Mouse (Mus musculus): ENCODE data around the gene Slc29a4. TPM values are rescaled to one million over a fixed set of nuclear protein-coding genes. Genes with fewer than 3 reads are reported as not detected.
A peak's percentile ranks its signal among the peaks of the same experiment; 100 is the strongest.

Slc29a4 gene
- polyA plus RNA-seq, 1 experiment from 2014 or later: 50.9 TPM

DNA sequence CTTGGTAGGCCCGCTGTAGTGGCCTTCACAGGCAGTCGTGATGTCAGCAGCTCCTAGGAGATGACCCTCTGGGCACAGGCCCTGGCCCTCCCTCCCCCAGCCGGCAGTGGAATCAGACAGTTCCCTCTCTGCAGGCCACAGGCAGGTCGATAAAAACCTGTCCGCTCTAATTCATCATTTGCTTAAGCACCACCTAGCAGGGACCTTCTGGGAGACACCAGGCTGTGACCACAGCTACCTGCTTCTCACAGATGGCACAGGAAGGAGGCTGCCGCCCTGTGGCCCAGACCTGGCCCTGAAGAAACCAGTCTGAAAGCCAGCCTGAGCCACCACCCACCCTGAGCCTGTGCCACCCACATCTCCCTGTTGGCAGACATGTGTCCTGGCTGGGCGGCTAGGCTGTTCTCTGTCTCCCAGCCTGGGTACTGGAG is 14.2 kb upstream of the Slc29a4 start:
- Histone ChIP-seq H3K9ac (no peak overlapping the region), H3K4me3 (no peak overlapping the region), H3K36me3 (ENCODE audit: poor library complexity, severe bottlenecking) (no peaks in the 10 kb centered on the region), H3K27ac (no peak overlapping the region), H3K9me3 (replicated peaks) (no peaks in the 10 kb centered on the region; the same call in 1 of the 2 replicates), H3K4me2 (no peak overlapping the region), H3K27me3 (no peaks in the 10 kb centered on the region), H3K4me1 (no peaks in the 10 kb centered on the region)
- WGBS: 73% methylated on average over 7 of the region's 7 CpGs
- ATAC-seq: no peak

DNA sequence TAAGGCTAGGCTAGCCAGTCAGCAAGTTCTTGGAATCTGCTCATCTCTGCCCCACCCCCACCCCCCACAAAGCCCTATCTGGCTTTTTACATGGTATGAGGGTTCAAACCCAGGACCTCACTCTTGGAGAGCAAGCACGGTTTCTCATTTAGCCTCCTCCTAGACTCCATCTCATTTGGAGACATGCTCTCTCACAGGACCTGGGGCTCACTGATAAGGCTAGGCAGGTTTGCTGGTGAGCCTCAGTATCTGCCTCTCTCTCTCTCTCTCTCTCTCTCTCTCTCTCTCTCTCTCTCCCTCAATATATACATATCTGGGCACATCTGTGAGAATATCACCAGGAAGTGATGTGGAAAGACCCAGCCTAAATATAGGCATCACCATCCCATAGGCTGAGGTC is 13.2 kb upstream of the Slc29a4 start:
- no peak for ATAC-seq
- WGBS: 81% methylated on average over 1 of the region's 1 CpGs

GRCm38 (mm10) chr5:142681911-142682310 is 10.4 kb upstream of the Slc29a4 start:
- H3K4me1 ChIP-seq: no peaks in the 10 kb centered on the region
- no peak overlapping the region for H3K4me3 ChIP-seq
- ATAC-seq: no peak
- H3K27ac ChIP-seq: no peak overlapping the region
- H3K9me3 ChIP-seq (replicated peaks): no peaks in the 10 kb centered on the region; the same call in 1 of the 2 replicates
- 89% methylated on average over 3 of the region's 3 CpGs for WGBS
- no peaks in the 10 kb centered on the region for H3K27me3 ChIP-seq
- no peak overlapping the region for H3K4me2 ChIP-seq
- H3K9ac ChIP-seq: no peak overlapping the region
- no peaks in the 10 kb centered on the region for H3K36me3 ChIP-seq (ENCODE audit: poor library complexity, severe bottlenecking)

More for the DNA sequence above, 13.2 kb upstream of the Slc29a4 start:
- Histone ChIP-seq H3K27ac (no peak overlapping the region), H3K4me3 (no peak overlapping the region), H3K4me1 (no peaks in the 10 kb centered on the region), H3K9me3 (replicated peaks) (no peaks in the 10 kb centered on the region; the same call in 1 of the 2 replicates), H3K36me3 (ENCODE audit: poor library complexity, severe bottlenecking) (no peaks in the 10 kb centered on the region), H3K4me2 (no peak overlapping the region), H3K9ac (no peak overlapping the region), H3K27me3 (no peaks in the 10 kb centered on the region)

GRCm38 (mm10) chr5:142682529-142682928 is 9.8 kb upstream of the Slc29a4 start:
- no peak for ATAC-seq
- Histone ChIP-seq H3K9ac (no peak overlapping the region), H3K9me3 (replicated peaks) (no peaks in the 10 kb centered on the region; the same call in 1 of the 2 replicates), H3K4me1 (no peaks in the 10 kb centered on the region), H3K27me3 (no peaks in the 10 kb centered on the region), H3K4me3 (no peak overlapping the region), H3K36me3 (ENCODE audit: poor library complexity, severe bottlenecking) (no peaks in the 10 kb centered on the region), H3K27ac (no peak overlapping the region), H3K4me2 (no peak overlapping the region)
- WGBS: 93% methylated on average over 5 of the region's 5 CpGs

- no peak overlapping the region for H3K27ac ChIP-seq
- H3K4me2 ChIP-seq: no peak overlapping the region
- H3K4me3 ChIP-seq: no peak overlapping the region
- ATAC-seq: no peak
- H3K9me3 ChIP-seq (replicated peaks): no peaks in the 10 kb centered on the region
- H3K9ac ChIP-seq: no peak overlapping the region
- H3K36me3 ChIP-seq (ENCODE audit: poor library complexity, severe bottlenecking): no peaks in the 10 kb centered on the region
- peaks cover 14% of the 10 kb centered on the region for H3K4me1 ChIP-seq
- H3K27me3 ChIP-seq: no peaks in the 10 kb centered on the region
- WGBS: 27% methylated on average over 6 of the region's 6 CpGs
These were observed 3.4 kb upstream of the Slc29a4 start for GRCm38 (mm10) chr5:142688866-142689265.

DNA sequence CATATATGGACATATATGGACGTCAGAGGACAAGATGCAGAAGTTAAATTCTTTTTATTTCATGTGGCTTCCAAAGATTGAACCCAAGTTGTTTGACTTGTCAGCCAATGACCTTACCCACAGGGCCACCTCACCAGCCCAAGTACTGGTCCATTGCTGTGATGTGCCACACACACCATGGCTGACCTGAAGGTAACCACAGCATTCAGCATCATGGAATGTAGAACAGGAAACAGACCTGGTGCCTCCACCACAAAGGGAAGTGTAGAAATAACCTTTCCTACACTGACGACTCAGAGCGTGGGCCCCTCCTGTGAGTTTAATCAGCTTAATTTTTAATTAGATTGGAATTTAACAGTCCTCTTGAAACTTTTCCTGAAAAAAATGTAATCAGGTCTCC is 2.0 kb upstream of the Slc29a4 start:
- 81% methylated on average over 3 of the region's 3 CpGs for WGBS

GRCm38 (mm10) chr5:142692971-142693737 is 842 bp downstream of the Slc29a4 start:
- no peaks in the 10 kb centered on the region for H3K27me3 ChIP-seq
- WGBS: 59% methylated on average over 12 of the region's 12 CpGs

More for the DNA sequence above, 2.0 kb upstream of the Slc29a4 start:
- peaks cover 22% of the 10 kb centered on the region for H3K4me1 ChIP-seq
- H3K4me3 ChIP-seq: no peak overlapping the region
- H3K36me3 ChIP-seq (ENCODE audit: poor library complexity, severe bottlenecking): no peaks in the 10 kb centered on the region
- no peak overlapping the region for H3K4me2 ChIP-seq
- ATAC-seq: no peak
- no peak overlapping the region for H3K9ac ChIP-seq
- H3K9me3 ChIP-seq (replicated peaks): no peaks in the 10 kb centered on the region
- no peaks in the 10 kb centered on the region for H3K27me3 ChIP-seq
- no peak overlapping the region for H3K27ac ChIP-seq

GRCm38 (mm10) chr5:142693738-142694430 is 1.6 kb downstream of the Slc29a4 start:
- H3K27ac ChIP-seq: peak overlapping the region; percentile 35; the same call in 1 of the 2 replicates
- H3K9me3 ChIP-seq (replicated peaks): no peaks in the 10 kb centered on the region
- H3K9ac ChIP-seq: 0 out of 2 replicates have a peak overlapping the region, but pooled peaks have one; percentile 30
- no peak overlapping the region for H3K4me3 ChIP-seq
- 39% methylated on average over 8 of the region's 8 CpGs for WGBS
- H3K4me1 ChIP-seq: peaks cover 22% of the 10 kb centered on the region
- no peak for ATAC-seq
- peaks cover 3% of the 10 kb centered on the region; the same call in 1 of the 2 replicates for H3K27me3 ChIP-seq
- no peaks in the 10 kb centered on the region for H3K36me3 ChIP-seq (ENCODE audit: poor library complexity, severe bottlenecking)
- H3K4me2 ChIP-seq: peak overlapping the region; percentile 7; the same call in 1 of the 2 replicates

More at GRCm38 (mm10) chr5:142692971-142693737, 842 bp downstream of the Slc29a4 start:
- Histone ChIP-seq H3K36me3 (ENCODE audit: poor library complexity, severe bottlenecking) (no peaks in the 10 kb centered on the region), H3K27ac (peak overlapping the region; percentile 44; the same call in 1 of the 2 replicates), H3K9ac (peak overlapping the region; percentile 30; the same call in 1 of the 2 replicates), H3K4me1 (peaks cover 22% of the 10 kb centered on the region), H3K4me3 (no peak overlapping the region), H3K9me3 (replicated peaks) (no peaks in the 10 kb centered on the region), H3K4me2 (peak overlapping the region; percentile 7)
- no peak for ATAC-seq

- Histone ChIP-seq H3K36me3 (ENCODE audit: poor library complexity, severe bottlenecking) (no peaks in the 10 kb centered on the region), H3K4me1 (peaks cover 22% of the 10 kb centered on the region), H3K27me3 (peaks cover 4% of the 10 kb centered on the region), H3K9ac (no peak overlapping the region), H3K4me3 (no peak overlapping the region), H3K9me3 (replicated peaks) (no peaks in the 10 kb centered on the region), H3K27ac (no peak overlapping the region; the same call in 1 of the 2 replicates), H3K4me2 (no peak overlapping the region)
- ATAC-seq: no peak
- WGBS: 13% methylated on average over 12 of the region's 12 CpGs
These were observed 2.5 kb downstream of the Slc29a4 start for GRCm38 (mm10) chr5:142694627-142695340.

DNA sequence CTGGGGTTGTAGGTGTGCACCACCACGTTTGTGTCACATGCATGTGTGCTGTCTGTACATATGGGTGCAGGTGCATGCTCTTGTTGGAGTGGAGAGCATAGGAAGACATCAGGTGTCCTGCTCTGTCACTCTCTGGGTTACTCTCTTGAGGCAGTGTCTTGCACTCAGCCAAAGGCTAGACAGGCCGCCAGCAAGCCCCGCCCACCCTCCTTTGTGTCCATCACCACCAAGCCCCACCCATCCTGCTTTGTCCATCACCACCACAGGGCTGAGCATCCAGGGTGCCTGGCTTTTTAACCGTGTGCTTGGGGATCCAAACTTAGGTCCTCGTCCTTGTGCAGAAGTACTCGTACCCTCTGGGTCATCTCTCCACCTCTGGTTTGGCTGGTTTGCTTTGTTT is 3.9 kb downstream of the Slc29a4 start:
- no peaks in the 10 kb centered on the region for H3K9me3 ChIP-seq (replicated peaks)
- no peak overlapping the region for H3K4me3 ChIP-seq
- no peaks in the 10 kb centered on the region for H3K36me3 ChIP-seq (ENCODE audit: poor library complexity, severe bottlenecking)
- 20% methylated on average over 6 of the region's 6 CpGs for WGBS
- no peak for ATAC-seq
- H3K4me1 ChIP-seq: peaks cover 22% of the 10 kb centered on the region
- H3K4me2 ChIP-seq: no peak overlapping the region
- no peak overlapping the region for H3K9ac ChIP-seq
- H3K27me3 ChIP-seq: peaks cover 19% of the 10 kb centered on the region
- no peak overlapping the region for H3K27ac ChIP-seq

DNA sequence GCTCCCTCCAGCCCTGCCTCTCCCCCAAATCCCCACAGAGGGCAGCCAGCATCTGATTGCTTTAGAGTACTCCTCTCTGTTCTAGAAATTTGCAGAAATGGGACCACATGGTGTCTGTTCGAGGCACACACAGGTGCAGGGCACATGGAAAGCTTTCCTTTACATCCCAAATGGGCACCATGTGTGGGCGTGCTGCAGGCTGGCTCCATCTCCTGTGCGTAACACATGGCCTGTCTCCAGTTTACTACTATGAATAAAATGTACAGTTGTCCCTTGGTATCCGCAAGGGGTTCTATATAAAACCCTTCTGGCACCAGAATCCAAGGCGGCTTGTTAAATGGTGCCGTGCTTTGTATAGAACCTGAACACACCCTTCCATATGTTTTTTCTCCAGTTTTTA is 4.6 kb downstream of the Slc29a4 start:
- ATAC-seq: no peak
- H3K36me3 ChIP-seq (ENCODE audit: poor library complexity, severe bottlenecking): no peaks in the 10 kb centered on the region
- 86% methylated on average over 6 of the region's 6 CpGs for WGBS
- no peak overlapping the region for H3K4me3 ChIP-seq
- no peaks in the 10 kb centered on the region for H3K9me3 ChIP-seq (replicated peaks)
- no peak overlapping the region for H3K27ac ChIP-seq
- H3K9ac ChIP-seq: no peak overlapping the region
- H3K4me2 ChIP-seq: no peak overlapping the region
- H3K27me3 ChIP-seq: peaks cover 22% of the 10 kb centered on the region
- peaks cover 22% of the 10 kb centered on the region for H3K4me1 ChIP-seq

- Histone ChIP-seq H3K27me3 (peaks cover 22% of the 10 kb centered on the region), H3K9me3 (replicated peaks) (no peaks in the 10 kb centered on the region), H3K27ac (no peak overlapping the region), H3K4me1 (peaks cover 23% of the 10 kb centered on the region), H3K4me3 (no peak overlapping the region), H3K9ac (no peak overlapping the region), H3K36me3 (ENCODE audit: poor library complexity, severe bottlenecking) (no peaks in the 10 kb centered on the region), H3K4me2 (no peak overlapping the region)
- 60% methylated on average over 2 of the region's 2 CpGs for WGBS
- ATAC-seq: no peak
These were observed 5.4 kb downstream of the Slc29a4 start for GRCm38 (mm10) chr5:142697742-142698141.

All from forebrain, embryonic 13.5 days (tissue).